Mouse (Mus musculus) forebrain, postnatal 0 days (tissue): ENCODE measurements around the gene Npr1. TPM values are rescaled to one million over a fixed set of nuclear protein-coding genes. Genes with fewer than 3 reads are reported as not detected.

Source experiments
- ATAC-seq: fragments of 200-750 bp; cut with Nextera tagmentation; 2 replicates; pipeline ENCODE4 v1.8.0; 2017; ENCODE audit warnings: mild to moderate bottlenecking, moderate library complexity
- DNase-seq: peaks from one replicate; pipeline ENCODE4 v3.0.0-alpha.2; 2015
- H3K27ac ChIP-seq: fragments of 300-500 bp; sonication (generic); 2 replicates; pipeline ENCODE4 v1.5.1; 2014; ENCODE audit warnings: low read depth, mild to moderate bottlenecking, antibody characterized with exemption, low read length, moderate library complexity, mixed read lengths
- H3K27me3 ChIP-seq: fragments of 300-500 bp; sonication (generic); 2 replicates; pipeline ENCODE4 v1.6.1; 2014; ENCODE audit warnings: mild to moderate bottlenecking, low read length, mixed read lengths; ENCODE audit not compliant: insufficient read depth
- H3K36me3 ChIP-seq: fragments of 300-500 bp; sonication (generic); 2 replicates; pipeline ENCODE4 v1.6.1; 2014; ENCODE audit warnings: mild to moderate bottlenecking, moderate library complexity; ENCODE audit not compliant: insufficient read depth
- H3K4me1 ChIP-seq: fragments of 300-500 bp; sonication (generic); 2 replicates; pipeline ENCODE4 v1.6.1; 2014; ENCODE audit warnings: antibody characterized with exemption; ENCODE audit not compliant: insufficient read depth
- H3K4me2 ChIP-seq: fragments of 300-500 bp; sonication (generic); 2 replicates; pipeline ENCODE4 v1.6.1; 2014; ENCODE audit warnings: low read depth, mild to moderate bottlenecking, moderate library complexity
- H3K4me3 ChIP-seq: fragments of 300-500 bp; sonication (generic); 2 replicates; pipeline ENCODE4 v1.5.1; 2014; ENCODE audit warnings: low read depth, low read length, mixed read lengths
- H3K9ac ChIP-seq: fragments of 300-500 bp; sonication (generic); 2 replicates; pipeline ENCODE4 v1.6.1; 2014; ENCODE audit warnings: mild to moderate bottlenecking
- H3K9me3 ChIP-seq: fragments of 300-500 bp; sonication (generic); 2 replicates; pipeline ENCODE4 v1.6.1; 2016; ENCODE audit warnings: low read length
- CTCF ChIP-seq: sonication (generic); IDR thresholded peaks from 2 replicates; pipeline ENCODE4 v1.5.1; 2016; ENCODE audit warnings: antibody characterized with exemption, control low read depth, low read depth
- WGBS: fragments of 180-500 bp; shearing (Covaris S2); extraction: QIAGEN DNeasy Blood & Tissue Kit; methylation state at CpG from one replicate; pipeline ENCODE4 v1.1.7; 2014; 5-methylcytosine and 5-hydroxymethylcytosine counted together
- polyA plus RNA-seq: library from polyadenylated mRNA; unstranded; fragments of >200 nt; fragmentation: Nextera tagmentation; extraction: Ambion mirVana; gene quantifications from 2 replicates; pipeline ENCODE4 v1.2.1, GENCODE M21; 2015
- total RNA-seq: library from RNA; depleted of rRNA; stranded (reverse); fragments of >200 nt; gene quantifications from 2 replicates; pipeline ENCODE4 v1.2.3, GENCODE M21; 2014; rRNA removed

The Npr1 gene
- total RNA-seq = 2.7 and 6.9 TPM in 2 replicates
- 1.7 and 2.1 TPM in 2 replicates for polyA plus RNA-seq

DNA sequence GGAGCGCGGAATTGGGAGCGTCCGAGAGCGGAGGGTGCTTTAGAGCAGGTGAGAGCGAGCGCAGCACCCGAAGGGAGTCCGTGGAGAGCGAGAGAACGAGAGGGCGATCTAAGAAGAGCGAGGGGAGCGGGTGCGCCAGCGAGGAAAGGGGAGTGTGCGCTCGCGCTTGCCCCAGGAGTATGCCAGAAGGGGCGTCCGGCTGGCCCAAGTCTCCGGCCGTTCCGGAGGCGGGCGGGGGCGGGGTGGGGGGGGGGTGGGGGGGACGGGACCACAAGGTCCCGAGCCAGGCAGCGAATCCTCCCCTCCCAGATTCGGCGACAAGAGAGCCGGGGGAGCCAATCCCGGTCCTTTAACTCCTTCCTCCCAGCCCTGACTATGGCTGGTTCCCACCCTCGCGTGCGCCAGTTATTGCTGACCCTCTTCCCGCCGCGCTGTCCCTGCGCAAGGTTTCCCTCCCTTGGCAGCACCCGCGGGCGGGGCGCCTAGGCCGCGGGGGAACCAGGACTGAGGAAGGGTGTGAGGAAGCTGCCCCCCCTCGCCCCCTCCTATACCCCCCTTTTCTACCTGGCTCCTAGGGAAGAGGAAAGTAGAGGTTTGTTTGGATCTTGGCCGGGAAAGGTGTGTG lies at the start of gene Npr1:
Npr1 (minus strand) TSS at position 181 of the 625 bp plus-strand sequence.
- DNase-seq (no peak), ATAC-seq (peak; percentile 47; the same call in 1 of the 2 replicates)
- Histone ChIP-seq H3K9me3 (no peaks in the 10 kb centered on the region), H3K36me3 (no peaks in the 10 kb centered on the region), H3K27ac (no peak within 1 kb of the TSS), H3K4me2 (peak within 1 kb of the TSS; percentile 97), H3K27me3 (peaks cover 28% of the 10 kb centered on the region), H3K4me1 (no peaks in the 10 kb centered on the region), H3K9ac (peak within 1 kb of the TSS; percentile 48), H3K4me3 (peak within 1 kb of the TSS; percentile 48)
- WGBS = under 1% methylated on average over 34 of the region's 49 CpGs
- TF ChIP-seq CTCF = no peak

GRCm38 (mm10) chr3:90515242-90515641 lies 49.6 kb upstream of the Npr1 start:
- no peak overlapping the region for H3K9ac ChIP-seq

DNA sequence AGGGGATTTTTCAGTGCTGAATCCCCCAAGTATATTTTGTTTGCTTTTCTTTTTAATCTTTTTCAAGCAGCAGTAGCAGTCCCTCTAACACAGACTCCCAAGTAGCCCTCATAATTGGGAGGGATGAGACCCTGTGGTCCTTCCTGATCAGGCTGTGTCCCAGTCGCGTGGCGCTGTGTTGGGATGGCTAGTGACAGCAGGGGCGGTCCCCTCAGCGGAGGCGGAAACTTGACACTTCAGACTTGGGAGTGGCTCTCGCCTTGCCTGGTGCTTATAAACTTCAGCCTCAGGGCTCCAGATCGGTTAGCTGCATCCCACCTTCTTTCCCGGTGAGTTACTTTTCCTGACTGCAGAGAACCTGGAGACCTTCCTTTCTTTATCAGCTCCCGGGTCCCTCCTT lies 49.0 kb upstream of the Npr1 start:
- peak overlapping the region; percentile 67 for H3K4me2 ChIP-seq
- ATAC-seq (peak; percentile 38; the same call in 1 of the 2 replicates), DNase-seq (no peak)
- WGBS = under 1% methylated on average over 10 of the region's 10 CpGs
- no peaks in the 10 kb centered on the region for H3K36me3 ChIP-seq
- H3K27me3 ChIP-seq = peaks cover 18% of the 10 kb centered on the region; the same call in 1 of the 2 replicates
- H3K9ac ChIP-seq = peak overlapping the region; percentile 40; the same call in 1 of the 2 replicates
- peak overlapping the region; percentile 33 for H3K4me3 ChIP-seq
- 0 out of 2 replicates have a peak, but pooled peaks cover 9% of the 10 kb centered on the region for H3K4me1 ChIP-seq
- TF ChIP-seq CTCF = no peak
- H3K9me3 ChIP-seq = no peaks in the 10 kb centered on the region
- H3K27ac ChIP-seq = no peak overlapping the region

More at GRCm38 (mm10) chr3:90515242-90515641, 49.6 kb upstream of the Npr1 start:
- no peak overlapping the region for H3K27ac ChIP-seq
- DNase-seq = no peak
- H3K4me2 ChIP-seq = peak overlapping the region; percentile 67
- TF ChIP-seq CTCF = no peak
- H3K4me1 ChIP-seq = 0 out of 2 replicates have a peak, but pooled peaks cover 9% of the 10 kb centered on the region
- H3K27me3 ChIP-seq = peaks cover 18% of the 10 kb centered on the region; the same call in 1 of the 2 replicates
- no peaks in the 10 kb centered on the region for H3K36me3 ChIP-seq
- ATAC-seq = no peak
- no peaks in the 10 kb centered on the region for H3K9me3 ChIP-seq
- WGBS = 65% methylated on average over 1 of the region's 1 CpGs
- H3K4me3 ChIP-seq = peak overlapping the region; percentile 33; the same call in 1 of the 2 replicates

DNA sequence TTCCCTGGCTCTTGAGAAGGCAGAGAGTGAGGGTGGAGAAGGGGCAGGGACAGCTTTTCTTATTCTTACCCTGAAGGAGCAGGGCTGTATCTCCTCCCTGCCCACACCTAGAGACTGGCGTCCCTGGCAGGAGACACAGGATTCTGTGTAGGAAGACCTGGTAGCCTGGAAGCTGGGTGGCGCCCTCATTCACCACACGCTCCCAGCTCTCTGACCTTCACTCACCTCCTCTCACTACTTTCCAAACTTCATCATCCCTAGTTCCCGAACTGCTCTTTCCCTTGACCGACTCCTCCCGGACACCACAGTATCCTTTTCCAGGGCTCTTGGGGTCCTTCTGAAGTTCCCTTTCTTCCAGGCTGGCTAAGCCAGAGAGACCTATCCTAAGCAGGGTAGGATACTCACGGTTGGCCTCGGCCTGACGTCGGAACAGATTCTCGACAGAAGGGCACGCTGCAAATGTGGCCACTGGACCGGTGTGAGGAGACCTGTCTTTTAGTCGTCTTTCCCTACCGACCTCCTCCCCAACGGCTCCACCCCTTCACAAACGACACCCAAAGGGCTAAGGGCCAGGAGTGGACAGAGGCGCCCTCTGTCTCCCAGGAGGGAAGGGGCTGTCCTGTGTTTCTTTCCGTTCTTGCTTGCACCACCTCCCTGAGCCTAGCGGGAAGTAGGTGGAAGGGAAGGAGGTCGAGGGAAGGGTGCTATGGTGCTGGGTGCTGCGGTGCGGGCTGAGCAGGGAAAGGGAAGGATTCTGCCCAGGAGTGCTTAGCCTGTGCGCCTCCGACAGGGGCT lies 48.3 kb upstream of the Npr1 start, which contains the start of the genes S100a1 and S100a13:
S100a1 (minus strand) TSS at position 597 of the 795 bp plus-strand sequence.
S100a13 (plus strand) TSS at position 640 of the 795 bp plus-strand sequence.
- peak; percentile 39; the same call in 1 of the 2 replicates for TF ChIP-seq CTCF
- DNase-seq (peak; percentile 32), ATAC-seq (peak; percentile 42)
- H3K4me1 ChIP-seq = 0 out of 2 replicates have a peak, but pooled peaks cover 9% of the 10 kb centered on the region
- H3K9me3 ChIP-seq = no peaks in the 10 kb centered on the region
- peak within 1 kb of the TSS; percentile 67 for H3K4me2 ChIP-seq
- WGBS = 5% methylated on average over 25 of the region's 25 CpGs
- peak within 1 kb of the TSS; percentile 33 for H3K4me3 ChIP-seq
- H3K36me3 ChIP-seq = no peaks in the 10 kb centered on the region
- H3K27ac ChIP-seq = no peak within 1 kb of the TSS
- H3K9ac ChIP-seq = peak within 1 kb of the TSS; percentile 40
- H3K27me3 ChIP-seq = peaks cover 18% of the 10 kb centered on the region; the same call in 1 of the 2 replicates

DNA sequence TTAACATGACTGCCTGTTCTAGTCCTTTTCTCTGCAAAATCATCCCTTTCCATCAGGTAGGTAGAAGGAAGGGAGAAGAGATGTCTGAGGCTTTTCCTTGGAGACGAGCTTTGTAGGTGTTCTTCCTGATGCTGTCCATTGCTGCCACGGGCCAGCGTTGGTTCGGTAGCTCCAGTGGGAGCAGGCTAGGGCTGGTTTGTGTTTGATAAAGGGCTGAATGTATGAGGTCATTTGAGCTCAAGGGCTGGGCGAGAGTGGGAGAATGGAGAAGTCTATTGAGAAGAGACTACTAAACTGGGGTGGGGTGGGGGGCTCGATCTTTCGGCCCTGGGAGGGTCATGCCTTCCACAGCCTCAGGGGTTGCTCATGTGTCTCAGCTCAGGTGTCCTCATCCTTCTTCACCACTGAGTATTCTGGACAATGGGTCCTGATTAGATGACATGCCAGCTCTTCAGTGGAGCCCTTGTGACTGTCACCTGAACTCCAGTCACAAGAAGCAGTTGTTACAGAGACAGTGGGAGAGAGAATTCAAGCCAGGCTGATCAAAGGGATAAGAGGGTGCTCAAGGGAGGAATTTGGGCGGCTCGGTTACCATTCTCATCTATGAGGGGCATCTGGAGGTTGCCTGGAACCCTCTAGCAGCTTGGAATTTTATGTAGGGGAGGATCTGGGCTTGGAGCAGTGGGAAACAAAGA lies 47.4 kb upstream of the Npr1 start:
- no peak overlapping the region for H3K4me3 ChIP-seq
- no peak overlapping the region for H3K9ac ChIP-seq
- H3K4me2 ChIP-seq = no peak overlapping the region
- peaks cover 18% of the 10 kb centered on the region; the same call in 1 of the 2 replicates for H3K27me3 ChIP-seq
- H3K9me3 ChIP-seq = no peaks in the 10 kb centered on the region
- no peak for ATAC-seq
- no peak overlapping the region for H3K27ac ChIP-seq
- TF ChIP-seq CTCF = no peak
- 82% methylated on average over 9 of the region's 9 CpGs for WGBS
- peaks cover 12% of the 10 kb centered on the region for H3K4me1 ChIP-seq
- no peaks in the 10 kb centered on the region for H3K36me3 ChIP-seq
- DNase-seq = no peak

- Histone ChIP-seq H3K9ac (no peak overlapping the region), H3K36me3 (0 out of 2 replicates have a peak, but pooled peaks cover 5% of the 10 kb centered on the region), H3K9me3 (no peaks in the 10 kb centered on the region), H3K4me1 (peaks cover 18% of the 10 kb centered on the region), H3K27ac (no peak overlapping the region), H3K27me3 (peaks cover 18% of the 10 kb centered on the region; the same call in 1 of the 2 replicates), H3K4me2 (no peak overlapping the region), H3K4me3 (no peak overlapping the region)
- DNase-seq (no peak), ATAC-seq (no peak)
- 95% methylated on average over 5 of the region's 5 CpGs for WGBS
- no peak for TF ChIP-seq CTCF
Measured at GRCm38 (mm10) chr3:90512276-90512675, 46.6 kb upstream of the Npr1 start.
